Mouse (Mus musculus): ENCODE data around the gene Phlpp1. TPM values are rescaled to one million over a fixed set of nuclear protein-coding genes. Genes with fewer than 3 reads are reported as not detected.

The Phlpp1 gene
- polyA plus RNA-seq, 1 experiment from 2014 or later, result 6.9 TPM

DNA sequence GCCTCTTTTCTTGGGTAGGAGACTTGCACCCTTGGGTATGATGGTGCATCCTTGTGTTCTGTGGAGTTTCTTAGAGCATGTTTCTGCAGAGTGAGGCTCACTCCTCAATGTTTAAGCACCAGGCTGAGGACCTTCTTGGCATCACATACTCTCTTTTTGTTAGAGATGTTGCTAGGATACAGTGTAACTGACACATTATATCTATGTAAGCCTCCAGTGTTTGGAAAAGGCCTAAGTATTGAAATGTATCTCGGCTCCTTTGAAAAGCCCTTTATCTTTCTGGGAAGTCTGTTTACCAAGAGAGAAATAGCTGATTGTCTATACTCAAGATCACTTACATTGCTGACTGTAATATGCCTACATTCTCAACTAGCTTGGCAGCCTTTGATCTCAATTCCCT lies 208.9 kb downstream of the Phlpp1 start:
- Histone ChIP-seq H3K9ac (no peak overlapping the region), H3K4me2 (no peak overlapping the region), H3K9me3 (no peaks in the 10 kb centered on the region), H3K27ac (replicated peaks) (no peak overlapping the region), H3K4me1 (replicated peaks) (peaks cover 11% of the 10 kb centered on the region; the same call in 1 of the 2 replicates), H3K27me3 (no peaks in the 10 kb centered on the region), H3K4me3 (no peak overlapping the region), H3K36me3 (peaks cover 14% of the 10 kb centered on the region)
- 26% methylated on average over 1 of the region's 1 CpGs for WGBS
- ATAC-seq (ENCODE audit: low read depth), result 0 out of 2 replicates have a peak, but pooled peaks have one; percentile 36

DNA sequence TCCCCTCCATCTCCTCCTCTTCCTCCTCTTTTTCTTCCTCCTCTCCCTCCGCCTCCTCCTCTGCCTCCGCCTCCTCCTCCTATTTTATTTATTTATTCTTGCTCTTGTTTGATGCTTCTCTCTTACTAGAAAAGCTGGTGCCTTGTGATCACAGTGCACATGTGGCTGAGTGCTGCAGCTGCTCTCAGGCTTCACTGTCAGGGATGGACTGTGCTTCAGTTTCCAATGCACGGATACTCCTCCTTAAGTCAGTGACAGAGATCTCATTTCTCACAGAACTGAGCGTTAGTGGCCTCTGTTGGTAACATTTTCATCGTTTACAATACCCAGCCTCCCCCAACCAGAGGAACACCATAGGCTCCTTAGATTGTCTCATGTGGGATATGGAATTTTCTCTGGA lies 215.0 kb downstream of the Phlpp1 start:
- H3K27ac ChIP-seq (replicated peaks), result no peak overlapping the region
- 83% methylated on average over 5 of the region's 5 CpGs for WGBS
- ATAC-seq (ENCODE audit: low read depth), result no peak
- peaks cover 20% of the 10 kb centered on the region for H3K36me3 ChIP-seq
- no peaks in the 10 kb centered on the region for H3K9me3 ChIP-seq
- no peak overlapping the region for H3K9ac ChIP-seq
- H3K4me1 ChIP-seq (replicated peaks), result no peaks in the 10 kb centered on the region
- no peak overlapping the region for H3K4me3 ChIP-seq
- H3K27me3 ChIP-seq, result no peaks in the 10 kb centered on the region
- no peak overlapping the region for H3K4me2 ChIP-seq

DNA sequence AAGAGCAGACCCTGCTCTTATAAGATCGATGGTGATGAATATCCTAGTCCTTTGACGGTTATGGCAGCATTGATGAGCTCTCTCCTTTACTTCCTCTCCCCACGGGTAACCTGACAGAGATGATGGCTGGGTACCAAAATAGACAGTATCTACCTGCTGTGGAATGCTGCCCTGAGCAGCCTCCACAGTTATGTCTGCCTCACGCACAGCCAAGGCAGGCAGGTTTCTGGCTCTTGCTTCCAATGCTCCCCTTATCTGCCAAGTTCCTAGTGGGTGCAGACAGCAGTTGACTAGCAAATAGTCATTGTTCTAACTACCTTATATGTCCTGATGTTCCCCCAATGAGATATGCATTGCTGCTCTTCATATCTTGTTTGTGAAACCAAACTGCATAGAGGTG lies 215.7 kb downstream of the Phlpp1 start:
- WGBS, result 87% methylated on average over 4 of the region's 4 CpGs
- Histone ChIP-seq H3K27ac (replicated peaks) (no peak overlapping the region), H3K4me3 (no peak overlapping the region), H3K4me2 (no peak overlapping the region), H3K27me3 (no peaks in the 10 kb centered on the region), H3K4me1 (replicated peaks) (no peaks in the 10 kb centered on the region), H3K9me3 (no peaks in the 10 kb centered on the region), H3K36me3 (peaks cover 27% of the 10 kb centered on the region), H3K9ac (no peak overlapping the region)
- ATAC-seq (ENCODE audit: low read depth), result no peak

DNA sequence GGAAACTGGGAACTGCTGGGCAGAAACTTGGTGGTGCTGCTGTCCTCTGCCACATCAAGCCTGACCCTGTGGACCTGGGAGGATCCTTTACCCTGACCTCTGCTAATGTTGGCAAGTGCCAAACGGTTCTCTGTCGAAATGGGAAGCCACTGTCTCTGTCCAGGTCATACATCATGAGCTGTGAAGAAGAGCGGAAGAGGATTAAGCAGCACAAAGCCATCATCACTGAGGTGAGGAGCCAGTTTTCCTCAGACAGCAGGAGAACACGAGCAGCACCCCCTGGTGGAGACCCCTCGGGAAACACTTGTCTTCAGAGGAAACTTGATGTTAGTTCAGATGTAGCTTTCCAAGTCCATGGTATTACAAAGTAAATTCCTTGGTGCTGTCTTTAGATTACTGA lies 218.1 kb downstream of the Phlpp1 start:
- Histone ChIP-seq H3K4me3 (no peak overlapping the region), H3K9ac (no peak overlapping the region), H3K4me2 (no peak overlapping the region), H3K4me1 (replicated peaks) (no peaks in the 10 kb centered on the region), H3K27me3 (no peaks in the 10 kb centered on the region), H3K9me3 (no peaks in the 10 kb centered on the region), H3K36me3 (peaks cover 42% of the 10 kb centered on the region), H3K27ac (replicated peaks) (no peak overlapping the region)
- ATAC-seq (ENCODE audit: low read depth), result peak; percentile 44; the same call in 1 of the 2 replicates
- WGBS, result 18% methylated on average over 5 of the region's 5 CpGs

DNA sequence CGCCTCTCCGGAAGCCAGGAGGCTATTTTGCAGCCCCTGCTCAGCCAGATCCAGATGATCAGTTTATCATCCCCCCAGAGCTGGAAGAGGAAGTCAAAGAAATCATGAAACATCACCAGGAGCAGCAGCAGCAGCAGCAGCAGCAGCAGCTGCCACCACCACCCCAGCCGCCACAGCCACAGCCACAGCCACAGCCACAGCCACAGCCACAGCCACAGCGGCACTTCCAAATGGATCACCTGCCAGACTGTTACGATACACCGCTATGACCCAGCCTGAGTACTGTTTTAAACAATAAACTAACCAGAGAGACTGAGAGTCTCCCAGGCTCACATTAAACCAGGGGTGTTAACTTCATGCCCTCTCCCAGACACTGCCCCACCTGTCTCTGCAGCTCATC lies 221.5 kb downstream of the Phlpp1 start:
- H3K9me3 ChIP-seq, result no peaks in the 10 kb centered on the region
- no peak overlapping the region for H3K4me3 ChIP-seq
- WGBS, result 95% methylated on average over 6 of the region's 6 CpGs
- no peak overlapping the region for H3K27ac ChIP-seq (replicated peaks)
- H3K27me3 ChIP-seq, result no peaks in the 10 kb centered on the region
- H3K4me2 ChIP-seq, result no peak overlapping the region
- ATAC-seq (ENCODE audit: low read depth), result no peak
- no peaks in the 10 kb centered on the region for H3K4me1 ChIP-seq (replicated peaks)
- peaks cover 31% of the 10 kb centered on the region for H3K36me3 ChIP-seq
- H3K9ac ChIP-seq, result no peak overlapping the region

DNA sequence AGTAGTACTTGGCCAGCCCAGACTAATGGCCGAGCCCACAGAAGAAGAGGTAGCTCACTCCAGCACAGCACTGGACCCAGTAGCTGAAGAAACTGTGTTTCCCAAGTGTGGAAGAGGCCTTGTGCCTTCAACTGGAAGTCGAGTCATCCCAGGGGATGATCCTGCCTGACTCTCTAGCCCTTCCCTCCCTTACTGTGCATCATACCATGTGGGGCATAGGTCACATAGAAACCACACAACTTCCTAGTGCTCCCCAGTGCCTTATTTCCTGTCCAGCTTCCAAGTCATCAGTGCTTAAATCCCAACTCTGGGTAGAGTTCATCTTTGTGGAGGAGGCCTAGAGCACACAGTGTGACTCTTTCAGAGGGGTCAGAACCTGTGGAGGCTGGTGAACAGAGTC lies 223.1 kb downstream of the Phlpp1 start:
- Histone ChIP-seq H3K9me3 (no peaks in the 10 kb centered on the region), H3K9ac (no peak overlapping the region; the same call in 1 of the 2 replicates), H3K27me3 (no peaks in the 10 kb centered on the region), H3K4me3 (no peak overlapping the region), H3K36me3 (peaks cover 31% of the 10 kb centered on the region), H3K4me2 (no peak overlapping the region), H3K27ac (replicated peaks) (no peak overlapping the region), H3K4me1 (replicated peaks) (no peaks in the 10 kb centered on the region)
- no peak for ATAC-seq (ENCODE audit: low read depth)
- 80% methylated on average over 2 of the region's 2 CpGs for WGBS

DNA sequence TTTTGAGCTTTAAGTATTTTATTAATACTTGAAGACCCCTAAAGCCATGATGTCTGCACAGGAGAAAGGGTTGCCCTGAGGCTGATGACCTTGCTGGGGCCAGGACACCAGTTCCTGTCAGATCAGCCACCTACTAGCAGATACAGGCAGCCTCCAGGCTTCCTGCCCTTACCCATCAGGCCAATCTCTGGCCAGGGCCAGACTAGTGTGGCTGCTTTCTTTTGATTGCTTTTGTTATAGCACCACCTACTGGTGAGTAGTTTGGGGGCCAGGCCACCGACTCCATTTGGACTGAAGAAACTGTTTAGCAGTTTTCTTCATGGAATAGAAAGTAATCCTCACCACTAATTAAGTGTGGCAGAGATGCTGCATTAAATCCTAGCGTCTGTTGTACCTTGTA lies 223.9 kb downstream of the Phlpp1 start:
- Histone ChIP-seq H3K9ac (no peak overlapping the region), H3K4me3 (no peak overlapping the region), H3K27me3 (no peaks in the 10 kb centered on the region), H3K4me1 (replicated peaks) (no peaks in the 10 kb centered on the region), H3K36me3 (peaks cover 30% of the 10 kb centered on the region), H3K4me2 (no peak overlapping the region), H3K27ac (replicated peaks) (no peak overlapping the region), H3K9me3 (no peaks in the 10 kb centered on the region)
- WGBS, result 8% methylated on average over 2 of the region's 2 CpGs
- ATAC-seq (ENCODE audit: low read depth), result peak; percentile 81

DNA sequence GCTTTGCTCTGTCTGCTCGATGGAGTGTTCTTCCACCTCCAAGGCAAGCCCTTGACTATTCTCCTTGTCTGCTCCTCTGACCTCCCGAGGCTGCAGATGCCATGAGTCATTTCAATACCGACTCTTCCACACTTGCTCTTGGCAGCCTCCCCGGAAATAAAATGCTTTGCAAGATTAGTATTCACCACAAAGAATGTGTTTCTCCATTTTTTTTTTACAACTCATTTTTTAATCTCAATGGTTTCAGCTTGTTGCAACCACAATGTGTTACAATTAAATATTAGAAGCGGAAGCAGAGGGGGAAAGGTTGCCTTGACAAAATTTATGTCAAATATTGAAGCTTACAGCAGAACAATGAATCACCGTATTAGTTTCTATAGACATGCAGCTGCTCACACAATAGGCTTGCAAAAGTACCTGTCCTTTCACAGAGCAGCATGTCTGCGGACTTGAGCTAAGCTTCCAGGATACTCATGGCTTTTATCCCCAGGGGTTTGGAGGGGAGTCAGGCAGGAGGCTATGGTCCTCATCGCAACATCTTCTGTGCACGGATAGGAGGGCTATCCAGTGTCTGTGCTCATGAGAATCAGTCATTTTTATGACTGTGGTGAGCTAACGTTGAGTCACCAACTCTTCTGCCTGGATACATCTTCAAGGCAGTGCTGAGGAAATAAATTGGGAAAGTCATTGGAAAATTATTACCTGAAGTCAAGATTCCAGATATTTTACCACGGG lies 229.5 kb downstream of the Phlpp1 start:
- H3K4me1 ChIP-seq (replicated peaks), result no peaks in the 10 kb centered on the region
- 0 out of 2 replicates have a peak overlapping the region, but pooled peaks have one; percentile 18 for H3K27ac ChIP-seq (replicated peaks)
- no peaks in the 10 kb centered on the region for H3K27me3 ChIP-seq
- no peak overlapping the region for H3K4me3 ChIP-seq
- no peak overlapping the region for H3K4me2 ChIP-seq
- ATAC-seq (ENCODE audit: low read depth), result peak; percentile 41; the same call in 1 of the 2 replicates
- no peaks in the 10 kb centered on the region for H3K9me3 ChIP-seq
- no peaks in the 10 kb centered on the region for H3K36me3 ChIP-seq
- 70% methylated on average over 11 of the region's 11 CpGs for WGBS
- no peak overlapping the region for H3K9ac ChIP-seq

DNA sequence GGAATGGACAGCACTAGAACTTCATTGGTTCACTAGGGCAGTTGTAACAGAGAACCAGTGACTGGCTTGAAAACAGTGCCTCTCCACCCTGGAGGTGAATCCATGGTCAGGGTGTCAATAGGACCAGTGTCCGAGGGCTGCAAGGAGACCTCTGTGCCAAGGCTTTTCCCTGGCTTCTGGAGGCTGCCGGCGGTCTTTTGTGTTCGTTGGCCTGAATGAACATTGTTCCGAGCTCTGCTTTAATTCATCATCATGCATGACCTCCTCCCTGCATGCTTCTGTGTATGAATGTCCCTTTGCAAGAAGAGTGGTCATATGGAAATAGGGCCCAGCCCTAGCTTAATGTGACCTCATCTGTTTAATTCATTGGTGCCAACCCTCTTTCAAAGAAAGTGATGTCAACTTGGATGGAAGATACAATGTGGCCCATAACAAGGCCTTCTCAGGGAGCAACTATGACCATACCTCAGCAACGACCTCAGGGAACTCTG lies 231.5 kb downstream of the Phlpp1 start:
- Histone ChIP-seq H3K9me3 (no peaks in the 10 kb centered on the region), H3K27ac (replicated peaks) (no peak overlapping the region), H3K4me2 (no peak overlapping the region), H3K4me3 (no peak overlapping the region), H3K36me3 (no peaks in the 10 kb centered on the region), H3K4me1 (replicated peaks) (no peaks in the 10 kb centered on the region), H3K9ac (no peak overlapping the region), H3K27me3 (no peaks in the 10 kb centered on the region)
- no peak for ATAC-seq (ENCODE audit: low read depth)
- 31% methylated on average over 6 of the region's 6 CpGs for WGBS

DNA sequence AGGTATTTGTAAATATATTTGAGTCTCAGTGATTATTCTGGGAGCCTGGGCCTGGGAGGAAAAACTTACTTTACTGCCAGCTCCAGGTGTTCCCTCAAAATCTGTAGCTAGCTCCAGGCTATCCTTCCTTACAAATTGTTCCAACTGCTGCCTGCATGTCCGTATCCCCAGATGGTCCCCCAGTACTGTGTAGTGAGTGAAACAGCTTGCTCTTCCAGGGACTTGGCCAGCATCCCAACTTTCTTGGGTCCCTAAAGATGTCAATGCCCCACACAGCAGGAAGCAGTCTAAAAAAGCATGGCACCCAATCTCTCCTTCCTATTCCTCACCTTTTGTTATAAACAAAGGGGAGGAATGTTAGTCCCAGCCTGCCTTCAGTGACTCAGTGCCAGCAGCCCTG lies 235.3 kb downstream of the Phlpp1 start:
- H3K4me2 ChIP-seq, result no peak overlapping the region
- H3K4me3 ChIP-seq, result no peak overlapping the region
- no peaks in the 10 kb centered on the region for H3K27me3 ChIP-seq
- 74% methylated on average over 1 of the region's 1 CpGs for WGBS
- no peak overlapping the region for H3K27ac ChIP-seq (replicated peaks)
- H3K9ac ChIP-seq, result no peak overlapping the region
- no peaks in the 10 kb centered on the region for H3K4me1 ChIP-seq (replicated peaks)
- H3K9me3 ChIP-seq, result no peaks in the 10 kb centered on the region
- ATAC-seq (ENCODE audit: low read depth), result no peak
- no peaks in the 10 kb centered on the region for H3K36me3 ChIP-seq

DNA sequence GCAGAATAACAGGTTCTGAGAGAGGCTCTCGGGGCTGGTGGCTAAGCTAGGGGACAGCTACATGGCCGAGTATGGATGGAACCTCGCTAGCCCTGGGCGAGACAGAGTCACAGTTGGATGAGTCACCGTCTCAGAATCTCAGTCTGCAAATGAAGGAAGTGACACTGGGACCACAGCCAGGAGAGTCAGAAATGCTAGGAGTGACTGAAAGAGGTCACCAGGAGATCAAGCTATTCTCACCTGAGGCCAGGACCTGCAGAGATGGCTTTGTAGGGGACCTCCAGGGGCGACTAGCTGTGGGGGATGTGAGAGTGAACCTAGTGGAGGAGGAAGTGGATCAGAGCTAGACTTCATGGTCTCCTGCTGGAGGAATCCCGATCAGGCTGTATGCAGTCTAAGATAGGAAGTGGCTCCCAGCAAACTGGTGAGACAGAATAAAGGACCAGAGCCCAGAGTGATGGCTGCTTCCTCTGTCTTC lies 236.4 kb downstream of the Phlpp1 start:
- no peak overlapping the region for H3K4me3 ChIP-seq
- no peak overlapping the region for H3K9ac ChIP-seq
- no peak for ATAC-seq (ENCODE audit: low read depth)
- no peaks in the 10 kb centered on the region for H3K27me3 ChIP-seq
- no peak overlapping the region for H3K27ac ChIP-seq (replicated peaks)
- no peaks in the 10 kb centered on the region for H3K4me1 ChIP-seq (replicated peaks)
- H3K9me3 ChIP-seq, result no peaks in the 10 kb centered on the region
- no peaks in the 10 kb centered on the region for H3K36me3 ChIP-seq
- no peak overlapping the region for H3K4me2 ChIP-seq
- WGBS, result 76% methylated on average over 7 of the region's 7 CpGs

DNA sequence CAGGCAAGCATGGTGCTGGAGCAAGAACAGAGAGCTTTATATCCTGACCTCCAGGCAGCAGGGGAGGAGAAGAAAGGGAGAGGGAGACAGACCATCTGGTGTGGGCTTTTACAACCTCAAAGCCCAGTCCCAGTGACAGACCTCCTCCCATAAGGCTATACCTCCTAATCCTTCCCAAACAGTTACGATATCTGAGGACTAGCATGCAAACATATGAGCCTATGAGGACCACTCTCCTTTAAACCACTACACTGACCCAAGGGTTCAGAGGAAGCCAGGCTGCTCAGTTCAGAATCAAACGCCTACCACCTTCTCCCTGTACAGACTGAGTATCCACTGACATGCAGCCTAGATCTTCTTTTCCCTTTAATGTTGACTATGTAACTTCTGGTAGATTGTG lies 239.3 kb downstream of the Phlpp1 start:
- Histone ChIP-seq H3K9me3 (no peaks in the 10 kb centered on the region), H3K4me1 (replicated peaks) (no peaks in the 10 kb centered on the region), H3K27me3 (no peaks in the 10 kb centered on the region), H3K4me3 (no peak overlapping the region), H3K9ac (no peak overlapping the region), H3K4me2 (no peak overlapping the region), H3K27ac (replicated peaks) (no peak overlapping the region), H3K36me3 (no peaks in the 10 kb centered on the region)
- ATAC-seq (ENCODE audit: low read depth), result no peak
- 87% methylated on average over 2 of the region's 2 CpGs for WGBS

Measured in neural tube, embryonic 13.5 days (tissue).